ENCODE assay signal across 8 mouse cellular contexts in genomic region chr3:96268051-96268775, GRCm38 (mm10). TPM values are rescaled to one million over a fixed set of nuclear protein-coding genes. Genes with fewer than 3 reads are reported as not detected.
A peak's percentile ranks its signal among the peaks of the same experiment; 100 is the strongest.
DNase-seq lines count a peak whose midpoint lies in the region; ATAC-seq and TF ChIP-seq lines count a peak whose summit lies in the region.

Gene Hist2h3b, plus strand, starts transcription at chr3:96268654.

- 0 out of 2 replicates have a peak, but pooled peaks cover 10% of the 10 kb centered on the region for H3K79me2 ChIP-seq in CH12.LX (replicated peaks; ENCODE audit: control insufficient read depth, extremely low read depth, insufficient read depth, poor library complexity, severe bottlenecking)

- in situ Hi-C loops in CH12.LX (cut with MboI; ENCODE audit: low pct_ligation_motif_present, low pct_unique_long_range_greater_than_20kb, low sequenced_read_pairs): no loop called here

- no peak for TF ChIP-seq EP300 in CH12.LX (IDR thresholded peaks at IDR 0.05; ENCODE audit: low read length)
- TF ChIP-seq EP300 in liver, embryonic 14.5 days (IDR thresholded peaks at IDR 0.05; ENCODE audit: low read depth): peak; percentile 64
- TF ChIP-seq EP300 in stomach, postnatal 0 days (optimal IDR thresholded peaks at IDR 0.05): no peak

- ATAC-seq in forebrain, embryonic 11.5 days (replicated peaks; ENCODE audit: low FRiP score): peak; percentile 79
- ATAC-seq in heart, embryonic 15.5 days (replicated peaks; ENCODE audit: insufficient number of reproducible peaks, insufficient read depth, low FRiP score, low read depth): peak; percentile 54
- peak; percentile 45 for ATAC-seq in liver, embryonic 14.5 days (ENCODE audit: insufficient read depth)
- peak; percentile 54 for ATAC-seq in neural tube, embryonic 11.5 days (ENCODE audit: insufficient read depth, low FRiP score, low TSS enrichment)
- ATAC-seq in stomach, postnatal 0 days (ENCODE audit: low FRiP score, low TSS enrichment): peak; percentile 77

- 21% methylated on average over 30 of the region's 30 CpGs for WGBS in forebrain, embryonic 11.5 days
- WGBS in heart, embryonic 15.5 days: 23% methylated on average over 30 of the region's 30 CpGs
- 22% methylated on average over 29 of the region's 30 CpGs for WGBS in liver, embryonic 14.5 days (ENCODE audit: insufficient replicate concordance)
- WGBS in neural tube, embryonic 11.5 days: 25% methylated on average over 28 of the region's 30 CpGs
- WGBS in stomach, postnatal 0 days: 9% methylated on average over 29 of the region's 30 CpGs

- H3K9me3 ChIP-seq in CH12.LX (replicated peaks; ENCODE audit: low read length): no peaks in the 10 kb centered on the region
- no peaks in the 10 kb centered on the region for H3K9me3 ChIP-seq in forebrain, embryonic 11.5 days (ENCODE audit: control insufficient read depth, low read length)
- H3K9me3 ChIP-seq in heart, embryonic 15.5 days (replicated peaks): no peaks in the 10 kb centered on the region
- H3K9me3 ChIP-seq in liver, embryonic 14.5 days (ENCODE audit: control insufficient read depth, low read length): no peaks in the 10 kb centered on the region
- no peaks in the 10 kb centered on the region for H3K9me3 ChIP-seq in neural tube, embryonic 11.5 days (ENCODE audit: control insufficient read depth, low read length)
- no peaks in the 10 kb centered on the region for H3K9me3 ChIP-seq in stomach, postnatal 0 days (ENCODE audit: control insufficient read depth, low read length)

- TF ChIP-seq RAD21 in CH12.LX (IDR thresholded peaks at IDR 0.05; ENCODE audit: low read depth, low read length): no peak

- peak within 1 kb of the TSS; percentile 49 to 69 (median 65) for H3K4me3 ChIP-seq in CH12.LX (replicated peaks in 1 of 3; ENCODE audit: low read depth in 2 of 3, low read length in 2 of 3, poor library complexity in 1 of 3)
- peak within 1 kb of the TSS; percentile 41 for H3K4me3 ChIP-seq in forebrain, embryonic 11.5 days (ENCODE audit: low read depth, low read length)
- H3K4me3 ChIP-seq in heart, embryonic 15.5 days: peak within 1 kb of the TSS; percentile 54
- peak within 1 kb of the TSS; percentile 63 for H3K4me3 ChIP-seq in liver, embryonic 14.5 days (ENCODE audit: insufficient read depth in 1 of 2, low read depth in 2 of 2, low read length in 2 of 2)
- H3K4me3 ChIP-seq in neural tube, embryonic 11.5 days (ENCODE audit: low read depth, low read length): peak within 1 kb of the TSS; percentile 48
- peak within 1 kb of the TSS; percentile 43 for H3K4me3 ChIP-seq in stomach, postnatal 0 days (ENCODE audit: low read depth, low read length)

- peak; percentile 85 for DNase-seq in CH12.LX (ENCODE audit: extremely low read depth)
- peak; percentile 66 for DNase-seq in c-Kit-positive CD71-negative TER-119-negative erythroid progenitor cells, embryonic 14.5 days (ENCODE audit: low read depth)
- peak; percentile 86 for DNase-seq in forebrain, embryonic 11.5 days (ENCODE audit: low spot score)
- DNase-seq in kidney, postnatal 25 days: peak; percentile 78 to 89
- DNase-seq in liver, embryonic 14.5 days (ENCODE audit: low read depth in 3 of 3, low spot score in 3 of 3): peak; percentile 80 to 85 (median 82)
- peak; percentile 82 for DNase-seq in neural tube, embryonic 11.5 days (ENCODE audit: low spot score)
- DNase-seq in stomach, postnatal 0 days (ENCODE audit: low spot score): peak; percentile 81

- H3K27me3 ChIP-seq in CH12.LX (replicated peaks): no peaks in the 10 kb centered on the region
- no peaks in the 10 kb centered on the region for H3K27me3 ChIP-seq in forebrain, embryonic 11.5 days (ENCODE audit: control insufficient read depth, insufficient read depth, low read length)
- no peaks in the 10 kb centered on the region for H3K27me3 ChIP-seq in heart, embryonic 15.5 days
- H3K27me3 ChIP-seq in liver, embryonic 14.5 days (ENCODE audit: control insufficient read depth, insufficient read depth, low read length): no peaks in the 10 kb centered on the region
- H3K27me3 ChIP-seq in neural tube, embryonic 11.5 days (ENCODE audit: control insufficient read depth, insufficient read depth, low read length): no peaks in the 10 kb centered on the region
- H3K27me3 ChIP-seq in stomach, postnatal 0 days (ENCODE audit: control insufficient read depth, insufficient read depth, low read length): no peaks in the 10 kb centered on the region

- peaks cover 0 to 37% of the 10 kb centered on the region in 2 experiments; a peak in 3 of 4 replicates for H3K4me1 ChIP-seq in CH12.LX (ENCODE audit: control insufficient read depth in 1 of 2, insufficient read depth in 2 of 2)
- H3K4me1 ChIP-seq in forebrain, embryonic 11.5 days (replicated peaks; ENCODE audit: control insufficient read depth, insufficient read depth, low read length): peaks cover 12% of the 10 kb centered on the region; the same call in 1 of the 2 replicates
- H3K4me1 ChIP-seq in heart, embryonic 15.5 days (replicated peaks): peaks cover 23% of the 10 kb centered on the region
- H3K4me1 ChIP-seq in liver, embryonic 14.5 days (replicated peaks; ENCODE audit: control insufficient read depth in 2 of 2, insufficient read depth in 2 of 2, low read length in 1 of 2): peaks cover 29 to 35% of the 10 kb centered on the region in 2 experiments
- peaks cover 19% of the 10 kb centered on the region; the same call in 1 of the 2 replicates for H3K4me1 ChIP-seq in neural tube, embryonic 11.5 days (ENCODE audit: control insufficient read depth, insufficient read depth, low read length)
- H3K4me1 ChIP-seq in stomach, postnatal 0 days (replicated peaks; ENCODE audit: control insufficient read depth, insufficient read depth): no peaks in the 10 kb centered on the region

- peak within 1 kb of the TSS; percentile 98 for H3K27ac ChIP-seq in CH12.LX (ENCODE audit: insufficient read depth, low read depth)
- peak within 1 kb of the TSS; percentile 99 for H3K27ac ChIP-seq in forebrain, embryonic 11.5 days (ENCODE audit: low read depth, low read length)
- peak within 1 kb of the TSS; percentile 96 for H3K27ac ChIP-seq in heart, embryonic 15.5 days
- peak within 1 kb of the TSS; percentile 97 for H3K27ac ChIP-seq in liver, embryonic 14.5 days
- H3K27ac ChIP-seq in neural tube, embryonic 11.5 days (ENCODE audit: low read depth, low read length): peak within 1 kb of the TSS; percentile 95
- H3K27ac ChIP-seq in stomach, postnatal 0 days (replicated peaks): peak within 1 kb of the TSS; percentile 93

- H3K9ac ChIP-seq in CH12.LX (ENCODE audit: insufficient read depth, low read depth): peak within 1 kb of the TSS; percentile 98
- peak within 1 kb of the TSS; percentile 68 for H3K9ac ChIP-seq in forebrain, embryonic 11.5 days (ENCODE audit: low read length)
- H3K9ac ChIP-seq in heart, embryonic 15.5 days: peak within 1 kb of the TSS; percentile 60
- H3K9ac ChIP-seq in liver, embryonic 14.5 days (replicated peaks): peak within 1 kb of the TSS; percentile 97
- H3K9ac ChIP-seq in neural tube, embryonic 11.5 days (ENCODE audit: low read length): peak within 1 kb of the TSS; percentile 75
- peak within 1 kb of the TSS; percentile 64 for H3K9ac ChIP-seq in stomach, postnatal 0 days (ENCODE audit: low read length)

- H3K4me2 ChIP-seq in CH12.LX (ENCODE audit: insufficient read depth, low read depth, poor library complexity, severe bottlenecking): peak within 1 kb of the TSS; percentile 83
- peak within 1 kb of the TSS; percentile 78 for H3K4me2 ChIP-seq in forebrain, embryonic 11.5 days (ENCODE audit: low read depth, low read length, severe bottlenecking)
- H3K4me2 ChIP-seq in heart, embryonic 15.5 days: peak within 1 kb of the TSS; percentile 82
- H3K4me2 ChIP-seq in liver, embryonic 14.5 days (ENCODE audit: low read depth): peak within 1 kb of the TSS; percentile 82
- H3K4me2 ChIP-seq in neural tube, embryonic 11.5 days (ENCODE audit: low read depth): peak within 1 kb of the TSS; percentile 88
- peak within 1 kb of the TSS; percentile 75 for H3K4me2 ChIP-seq in stomach, postnatal 0 days (replicated peaks; ENCODE audit: low read depth)

- H3K36me3 ChIP-seq in CH12.LX (replicated peaks in 1 of 2; ENCODE audit: control insufficient read depth in 1 of 2, insufficient read depth in 1 of 2, low read length in 1 of 2): no peaks in the 10 kb centered on the region
- H3K36me3 ChIP-seq in forebrain, embryonic 11.5 days (ENCODE audit: control insufficient read depth, insufficient read depth, low read length): no peaks in the 10 kb centered on the region
- no peaks in the 10 kb centered on the region for H3K36me3 ChIP-seq in heart, embryonic 15.5 days
- no peaks in the 10 kb centered on the region for H3K36me3 ChIP-seq in liver, embryonic 14.5 days (replicated peaks; ENCODE audit: control insufficient read depth, insufficient read depth, low read depth)
- H3K36me3 ChIP-seq in neural tube, embryonic 11.5 days (ENCODE audit: control insufficient read depth, insufficient read depth, low read length): no peaks in the 10 kb centered on the region
- H3K36me3 ChIP-seq in stomach, postnatal 0 days (ENCODE audit: control insufficient read depth, insufficient read depth, low read length): no peaks in the 10 kb centered on the region

- TF ChIP-seq CTCF in CH12.LX (conservative IDR thresholded peaks at IDR 0.05 in 1 of 2, IDR thresholded peaks at IDR 0.05 in 1 of 2; ENCODE audit: low read depth in 2 of 2, low read length in 2 of 2): no peak
- TF ChIP-seq CTCF in liver, embryonic 14.5 days (IDR thresholded peaks at IDR 0.05; ENCODE audit: low read depth): no peak
- 0 out of 2 replicates have a peak, but pooled peaks have one; percentile 4 for TF ChIP-seq CTCF in stomach, postnatal 0 days (IDR thresholded peaks at IDR 0.05; ENCODE audit: low read depth)

- dilution Hi-C loops in CH12.LX (cut with MboI; ENCODE audit: extremely low pct_ligation_motif_present, extremely low pct_unique_long_range_greater_than_20kb, low sequenced_read_pairs): no loop called here

- TF ChIP-seq POLR2A in CH12.LX (IDR thresholded peaks at IDR 0.05; ENCODE audit: low read depth, low read length): peak; percentile 95

TF ChIP-seq in CH12.LX, 34 proteins besides CTCF, POLR2A, EP300 and RAD21 (continues in another document):
- TF ChIP-seq HCFC1 (IDR thresholded peaks at IDR 0.05; ENCODE audit: low read depth, low read length): no peak; the same call in 1 of the 2 replicates
- 0 out of 2 replicates have a peak, but pooled peaks have one; percentile 10 for TF ChIP-seq NRF1 (IDR thresholded peaks at IDR 0.05; ENCODE audit: low read depth, low read length)
- 0 out of 2 replicates have a peak, but pooled peaks have one; percentile 15 for TF ChIP-seq IRF4 (IDR thresholded peaks at IDR 0.05; ENCODE audit: low read depth, low read length)

RNA-seq across cellular contexts. Expression of gene Hist2h3b, which starts in this region (rescaled TPM):
- total RNA-seq in CH12.LX (2012; rRNA removed) (1,287 and 1,421 TPM in 2 replicates), CH12.LX (2014; rRNA removed) (18.3 and 39.4 TPM in 2 replicates)
- polyA plus RNA-seq in CH12.LX (2012; ENCODE audit: insufficient read length, low read depth): 7.2 and 12.1 TPM in 2 replicates
- polyA plus RNA-seq in forebrain, embryonic 11.5 days (2014; fragmentation: Nextera tagmentation; extraction: Ambion mirVana): 99.6 and 105 TPM in 2 replicates
- 26.2 and 31.1 TPM in 2 replicates for polyA plus RNA-seq in heart, embryonic 15.5 days (2015; fragmentation: Nextera tagmentation; extraction: Ambion mirVana)
- polyA plus RNA-seq in liver, embryonic 14.5 days (2012; rRNA removed): 68.0 and 127 TPM in 2 replicates
- polyA plus RNA-seq in liver, embryonic 14.5 days (2014; fragmentation: Nextera tagmentation; extraction: Ambion mirVana): 91.2 and 100 TPM in 2 replicates
- polyA plus RNA-seq in neural tube, embryonic 11.5 days (2014; fragmentation: Nextera tagmentation; extraction: Ambion mirVana): 55.7 and 56.1 TPM in 2 replicates
- polyA plus RNA-seq in stomach, postnatal 0 days (2015; fragmentation: Nextera tagmentation; extraction: Ambion mirVana): 16.4 and 34.4 TPM in 2 replicates

Comparison
In these comparisons a context has a peak if more than half of its experiments do, and no peak if none do; other contexts are left out.
1. Peak in every context shown above with its lines: DNase-seq, ATAC-seq, H3K4me3 ChIP-seq and H3K27ac ChIP-seq.